Mouse (Mus musculus) urinary bladder, postnatal 4 days (tissue): ENCODE measurements around the gene Nobox.

Source experiments
- DNase-seq, 2 experiments: peaks; one replicate each; pipeline ENCODE4 v3.0.0; 2021 to 2022; ENCODE audit warnings: low spot score in 2 of 2

The Nobox gene

GRCm38 (mm10) chr6:43309454-43309853, at the start of gene Nobox:
Gene Nobox (minus strand): TSS chr6:43309554.
- no peak for DNase-seq

- DNase-seq: no peak
Observed at GRCm38 (mm10) chr6:43354562-43355241, 45.3 kb upstream of the Nobox start.

GRCm38 (mm10) chr6:43353446-43353845, 44.1 kb upstream of the Nobox start:
- DNase-seq: no peak

GRCm38 (mm10) chr6:43349083-43349482, 39.7 kb upstream of the Nobox start:
- no peak for DNase-seq

GRCm38 (mm10) chr6:43347637-43348036, 38.3 kb upstream of the Nobox start:
- DNase-seq: no peak

GRCm38 (mm10) chr6:43343006-43343405, 33.7 kb upstream of the Nobox start:
- no peak for DNase-seq

GRCm38 (mm10) chr6:43342386-43342785, 33.0 kb upstream of the Nobox start:
- no peak for DNase-seq

GRCm38 (mm10) chr6:43338804-43339203, 29.4 kb upstream of the Nobox start:
- no peak for DNase-seq

- DNase-seq: no peak
Observed at GRCm38 (mm10) chr6:43337491-43337961, 28.2 kb upstream of the Nobox start.

- DNase-seq: no peak
Observed at GRCm38 (mm10) chr6:43335619-43336234, 26.4 kb upstream of the Nobox start.

GRCm38 (mm10) chr6:43333479-43333878, 24.1 kb upstream of the Nobox start:
- no peak for DNase-seq

GRCm38 (mm10) chr6:43312961-43313656, 3.8 kb upstream of the Nobox start:
- DNase-seq: no peak

- no peak for DNase-seq
Observed at GRCm38 (mm10) chr6:43312546-43312945, 3.2 kb upstream of the Nobox start.

- no peak for DNase-seq
Observed at GRCm38 (mm10) chr6:43310071-43310470, 717 bp upstream of the Nobox start.

GRCm38 (mm10) chr6:43297508-43297850, 11.9 kb downstream of the Nobox start:
- DNase-seq: no peak

- no peak for DNase-seq
Observed at GRCm38 (mm10) chr6:43296798-43297507, 12.4 kb downstream of the Nobox start.

GRCm38 (mm10) chr6:43295908-43296307, 13.4 kb downstream of the Nobox start:
- no peak for DNase-seq

GRCm38 (mm10) chr6:43293175-43293574, 16.2 kb downstream of the Nobox start:
- DNase-seq: no peak

- DNase-seq: no peak
Observed at GRCm38 (mm10) chr6:43292471-43293076, 16.8 kb downstream of the Nobox start.

GRCm38 (mm10) chr6:43292041-43292440, 17.3 kb downstream of the Nobox start:
- no peak for DNase-seq

- DNase-seq: no peak
Observed at GRCm38 (mm10) chr6:43280481-43280880, 28.9 kb downstream of the Nobox start.

- no peak for DNase-seq
Observed at GRCm38 (mm10) chr6:43278247-43278646, 31.1 kb downstream of the Nobox start.
